Mouse (Mus musculus): Measurements from ENCODE around the gene Scn4b. TPM values are rescaled to one million over a fixed set of nuclear protein-coding genes. Genes with fewer than 3 reads are reported as not detected.

The Scn4b gene
- 0.73 and 0.82 TPM in 2 replicates for polyA plus RNA-seq (2015; fragmentation: Nextera tagmentation; extraction: Ambion mirVana)

DNA sequence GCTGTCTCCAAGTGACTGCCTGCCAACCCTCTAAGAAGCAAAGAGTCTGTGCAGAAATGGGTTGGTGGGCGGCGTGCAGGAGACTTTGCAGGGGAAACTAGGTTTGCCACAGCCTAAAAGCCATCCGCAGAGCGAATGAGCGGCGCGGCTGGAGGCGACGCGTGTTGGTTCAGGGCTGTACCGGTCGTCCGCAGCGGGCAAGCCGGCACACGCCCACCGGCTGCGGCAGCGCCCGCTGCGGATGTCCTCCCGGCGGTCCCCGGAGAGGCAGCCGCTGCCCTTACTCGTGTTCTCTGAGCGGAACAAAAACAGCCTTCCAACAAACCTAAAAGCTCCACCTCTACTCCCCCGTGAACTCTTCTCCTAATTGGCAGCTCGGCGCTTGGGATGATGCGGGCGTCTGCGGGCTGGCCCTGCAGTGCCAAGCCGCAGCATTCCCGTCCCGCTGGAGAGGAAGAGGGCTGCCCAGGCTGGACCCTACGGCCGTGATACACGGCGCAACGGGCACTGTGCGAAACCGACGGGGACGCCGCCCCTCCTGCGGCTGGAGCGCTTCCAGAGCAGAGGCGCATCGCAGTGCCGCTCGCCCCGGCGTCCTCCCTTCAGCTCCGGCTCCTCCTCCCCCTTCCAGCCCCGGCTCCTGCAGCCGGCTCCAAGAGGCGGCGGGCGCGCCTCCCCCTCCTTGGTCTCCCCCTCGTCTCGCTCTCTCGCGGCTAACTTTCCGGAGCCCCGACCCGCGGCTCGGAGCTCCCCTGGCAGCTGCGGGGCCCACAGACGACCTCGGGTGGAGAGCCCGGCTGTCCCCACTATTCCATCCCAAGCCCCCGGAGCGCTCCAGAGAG is at the start of gene Scn4b:
Gene Scn4b, plus strand, starts transcription at position 205 of the 842 bp plus-strand sequence.
- WGBS (ENCODE audit: insufficient replicate concordance), result under 1% methylated on average over 65 of the region's 76 CpGs
- ATAC-seq, result peak; percentile 29
- no peaks in the 10 kb centered on the region for H3K9me3 ChIP-seq (ENCODE audit: low read length)
- peak within 1 kb of the TSS; percentile 54 for H3K4me3 ChIP-seq (ENCODE audit: low read depth, low read length)
- H3K4me1 ChIP-seq (ENCODE audit: insufficient read depth), result peaks cover 10% of the 10 kb centered on the region; the same call in 1 of the 2 replicates
- H3K27me3 ChIP-seq (ENCODE audit: insufficient read depth, low read length), result peaks cover 33% of the 10 kb centered on the region
- TF ChIP-seq CTCF (IDR thresholded peaks at IDR 0.05; ENCODE audit: low read depth), result no peak
- TF ChIP-seq EP300 (IDR thresholded peaks at IDR 0.05; ENCODE audit: low read depth), result no peak
- H3K27ac ChIP-seq (ENCODE audit: low read depth), result no peak within 1 kb of the TSS
- H3K36me3 ChIP-seq (replicated peaks; ENCODE audit: insufficient read depth, low read length), result no peaks in the 10 kb centered on the region
- peak within 1 kb of the TSS; percentile 80 for H3K4me2 ChIP-seq (ENCODE audit: low read depth, low read length)
- no peak within 1 kb of the TSS; the same call in 1 of the 2 replicates for H3K9ac ChIP-seq (replicated peaks)
- DNase-seq, result peak; percentile 47

DNA sequence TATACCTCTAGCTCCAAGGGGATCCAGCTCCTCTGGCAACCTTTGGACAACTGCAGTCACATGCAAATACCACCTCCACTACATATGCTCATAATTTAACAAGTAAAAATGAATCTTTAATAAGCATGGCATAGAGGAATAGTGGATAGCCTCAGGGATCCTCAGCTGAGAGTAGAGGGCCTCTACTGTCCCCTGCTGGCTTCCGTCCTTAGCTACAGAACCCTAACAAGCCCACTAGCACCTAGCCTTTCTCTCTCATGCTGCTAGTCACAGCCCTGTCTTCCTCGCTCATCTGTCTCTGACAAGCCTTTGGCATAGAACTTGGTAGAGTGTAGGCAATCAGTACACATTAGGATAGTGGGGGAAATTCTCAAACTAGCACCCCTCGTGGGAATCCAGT is 47.4 kb upstream of the Scn4b start:
- WGBS (ENCODE audit: insufficient replicate concordance), result 66% methylated on average over 3 of the region's 3 CpGs

DNA sequence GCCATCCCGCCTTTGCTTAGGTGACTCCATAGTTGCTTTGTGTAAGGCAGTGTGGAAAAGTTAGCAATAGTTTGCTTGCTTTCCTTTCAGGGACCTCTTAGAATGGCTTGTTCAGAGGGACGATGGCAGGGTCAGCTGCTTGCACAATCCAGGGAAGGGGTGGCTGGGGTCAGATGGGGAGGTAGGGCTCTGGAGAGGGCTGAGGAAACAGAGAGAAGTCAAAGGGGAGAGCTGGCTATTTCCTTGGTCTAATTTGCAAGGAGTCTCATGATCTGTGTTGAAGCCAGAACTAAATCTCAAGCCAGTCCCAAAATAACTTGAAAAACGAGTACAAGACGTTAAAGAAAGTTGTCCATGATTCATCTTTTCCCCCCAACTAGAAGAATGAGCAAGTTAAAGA is 45.6 kb upstream of the Scn4b start:
- Histone ChIP-seq H3K27ac (ENCODE audit: low read depth) (no peak overlapping the region), H3K27me3 (ENCODE audit: insufficient read depth, low read length) (no peaks in the 10 kb centered on the region), H3K4me2 (ENCODE audit: low read depth, low read length) (no peak overlapping the region), H3K9ac (replicated peaks) (no peak overlapping the region), H3K36me3 (replicated peaks; ENCODE audit: insufficient read depth, low read length) (no peaks in the 10 kb centered on the region), H3K4me1 (ENCODE audit: insufficient read depth) (peaks cover 12% of the 10 kb centered on the region; the same call in 1 of the 2 replicates), H3K9me3 (ENCODE audit: low read length) (no peaks in the 10 kb centered on the region), H3K4me3 (ENCODE audit: low read depth, low read length) (no peak overlapping the region)
- 40% methylated on average over 4 of the region's 4 CpGs for WGBS (ENCODE audit: insufficient replicate concordance)
- DNase-seq (no peak), ATAC-seq (no peak)
- TF ChIP-seq EP300 (IDR thresholded peaks at IDR 0.05; ENCODE audit: low read depth), result no peak
- TF ChIP-seq CTCF (IDR thresholded peaks at IDR 0.05; ENCODE audit: low read depth), result no peak

More for the DNA sequence above, 47.4 kb upstream of the Scn4b start:
- Histone ChIP-seq H3K36me3 (replicated peaks; ENCODE audit: insufficient read depth, low read length) (no peaks in the 10 kb centered on the region), H3K9ac (replicated peaks) (no peak overlapping the region), H3K4me1 (ENCODE audit: insufficient read depth) (peaks cover 15% of the 10 kb centered on the region), H3K9me3 (ENCODE audit: low read length) (no peaks in the 10 kb centered on the region), H3K27me3 (ENCODE audit: insufficient read depth, low read length) (no peaks in the 10 kb centered on the region), H3K27ac (ENCODE audit: low read depth) (no peak overlapping the region), H3K4me3 (ENCODE audit: low read depth, low read length) (no peak overlapping the region), H3K4me2 (ENCODE audit: low read depth, low read length) (no peak overlapping the region)
- TF ChIP-seq EP300 (IDR thresholded peaks at IDR 0.05; ENCODE audit: low read depth) (no peak), CTCF (IDR thresholded peaks at IDR 0.05; ENCODE audit: low read depth) (peak; percentile 43)
- DNase-seq, result no peak
- ATAC-seq, result no peak

DNA sequence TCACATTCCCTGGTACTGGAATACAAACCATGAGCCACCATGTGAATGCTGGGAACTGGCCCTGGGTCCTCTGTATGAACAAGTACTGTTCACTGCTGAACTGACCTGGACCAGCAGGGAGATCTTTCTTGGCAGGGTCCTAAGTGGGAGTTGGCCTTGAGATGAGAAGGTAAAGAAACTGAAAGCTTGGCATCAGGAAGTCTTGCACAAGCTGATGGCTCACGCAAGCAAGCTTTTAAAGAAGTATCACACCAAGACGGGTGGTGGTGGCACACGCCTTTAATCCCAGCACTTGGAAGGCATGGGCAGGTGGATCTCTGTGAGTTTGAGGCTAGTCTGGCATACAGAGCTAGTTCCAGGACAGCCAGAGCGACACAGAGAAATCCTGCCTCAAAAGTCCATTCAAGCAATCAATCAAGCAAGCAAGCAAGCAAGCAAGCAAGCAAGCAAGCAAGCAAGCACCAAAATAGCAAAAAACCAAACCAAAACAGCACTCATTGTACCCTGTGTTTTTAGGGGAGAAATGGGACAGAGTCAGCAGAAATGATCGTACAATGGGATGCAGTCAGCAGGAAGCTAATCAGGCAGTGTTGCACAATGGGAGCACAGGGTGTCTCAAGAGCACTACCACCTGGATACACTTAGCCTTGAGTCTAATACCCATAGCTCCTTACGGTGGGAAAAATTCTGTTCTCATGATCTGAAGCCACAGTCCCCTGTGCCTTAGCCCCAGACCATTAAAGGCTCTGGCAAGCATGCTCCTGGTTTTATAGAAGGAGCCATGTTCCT is 42.9 kb upstream of the Scn4b start:
- H3K27me3 ChIP-seq (ENCODE audit: insufficient read depth, low read length), result no peaks in the 10 kb centered on the region
- H3K9me3 ChIP-seq (ENCODE audit: low read length), result no peaks in the 10 kb centered on the region
- H3K9ac ChIP-seq (replicated peaks), result no peak overlapping the region
- 53% methylated on average over 6 of the region's 6 CpGs for WGBS (ENCODE audit: insufficient replicate concordance)
- DNase-seq (no peak), ATAC-seq (no peak)
- peak overlapping the region; percentile 13; the same call in 1 of the 2 replicates for H3K4me2 ChIP-seq (ENCODE audit: low read depth, low read length)
- TF ChIP-seq EP300 (IDR thresholded peaks at IDR 0.05; ENCODE audit: low read depth) (no peak), CTCF (IDR thresholded peaks at IDR 0.05; ENCODE audit: low read depth) (no peak)
- no peaks in the 10 kb centered on the region for H3K36me3 ChIP-seq (replicated peaks; ENCODE audit: insufficient read depth, low read length)
- H3K4me1 ChIP-seq (ENCODE audit: insufficient read depth), result peaks cover 12% of the 10 kb centered on the region; the same call in 1 of the 2 replicates
- no peak overlapping the region for H3K27ac ChIP-seq (ENCODE audit: low read depth)
- H3K4me3 ChIP-seq (ENCODE audit: low read depth, low read length), result no peak overlapping the region

DNA sequence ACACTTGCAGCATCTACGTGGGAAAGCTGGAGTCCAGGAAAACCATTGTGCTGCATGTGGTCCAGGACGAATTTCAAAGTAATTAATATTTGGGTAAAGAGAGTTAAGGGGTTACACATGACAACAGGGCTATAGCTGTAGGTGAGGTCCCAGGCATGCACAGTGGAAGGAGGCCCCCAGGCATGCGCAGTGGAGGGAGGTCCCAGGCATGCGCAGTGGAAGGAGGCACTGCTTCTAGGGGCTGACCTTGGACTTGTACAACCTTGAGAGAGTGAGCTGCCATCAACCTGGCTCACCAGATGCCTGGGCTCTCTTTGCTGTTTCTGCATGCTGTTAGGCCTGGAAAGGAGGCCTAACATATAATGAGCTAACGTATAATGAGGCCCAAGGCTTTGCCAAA is 40.3 kb upstream of the Scn4b start:
- ATAC-seq (no peak), DNase-seq (no peak)
- Histone ChIP-seq H3K4me1 (ENCODE audit: insufficient read depth) (peaks cover 6% of the 10 kb centered on the region; the same call in 1 of the 2 replicates), H3K4me2 (ENCODE audit: low read depth, low read length) (no peak overlapping the region), H3K27ac (ENCODE audit: low read depth) (no peak overlapping the region), H3K4me3 (ENCODE audit: low read depth, low read length) (no peak overlapping the region), H3K27me3 (ENCODE audit: insufficient read depth, low read length) (no peaks in the 10 kb centered on the region), H3K36me3 (replicated peaks; ENCODE audit: insufficient read depth, low read length) (no peaks in the 10 kb centered on the region), H3K9me3 (ENCODE audit: low read length) (no peaks in the 10 kb centered on the region), H3K9ac (replicated peaks) (no peak overlapping the region)
- TF ChIP-seq CTCF (IDR thresholded peaks at IDR 0.05; ENCODE audit: low read depth), result no peak
- no peak for TF ChIP-seq EP300 (IDR thresholded peaks at IDR 0.05; ENCODE audit: low read depth)
- WGBS (ENCODE audit: insufficient replicate concordance), result 78% methylated on average over 5 of the region's 5 CpGs

DNA sequence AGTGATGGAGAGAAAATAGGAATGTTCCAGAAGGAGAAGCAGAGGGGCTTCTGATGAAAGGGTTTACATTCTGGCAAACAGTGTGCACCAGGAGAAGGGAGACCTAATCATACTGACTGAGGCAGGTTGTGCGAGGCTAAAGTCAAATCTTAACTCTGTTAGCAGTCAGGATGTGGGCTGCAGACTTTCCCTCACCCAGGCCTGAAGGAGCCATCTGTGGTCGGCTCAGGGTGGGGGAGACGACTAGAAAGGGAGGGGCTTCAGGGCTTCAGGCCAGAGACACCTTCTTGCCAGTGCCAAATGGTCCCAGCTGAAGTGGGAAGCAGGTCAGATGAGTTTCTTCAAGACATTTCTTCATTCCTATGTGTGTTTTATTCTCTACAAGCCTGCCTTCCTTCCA is 39.8 kb upstream of the Scn4b start:
- WGBS (ENCODE audit: insufficient replicate concordance), result 25% methylated on average over 3 of the region's 3 CpGs
- H3K4me1 ChIP-seq (ENCODE audit: insufficient read depth), result peaks cover 6% of the 10 kb centered on the region; the same call in 1 of the 2 replicates
- no peak overlapping the region for H3K4me3 ChIP-seq (ENCODE audit: low read depth, low read length)
- no peaks in the 10 kb centered on the region for H3K9me3 ChIP-seq (ENCODE audit: low read length)
- H3K36me3 ChIP-seq (replicated peaks; ENCODE audit: insufficient read depth, low read length), result no peaks in the 10 kb centered on the region
- H3K27ac ChIP-seq (ENCODE audit: low read depth), result no peak overlapping the region
- ATAC-seq (no peak), DNase-seq (no peak)
- H3K9ac ChIP-seq (replicated peaks), result no peak overlapping the region
- no peak overlapping the region for H3K4me2 ChIP-seq (ENCODE audit: low read depth, low read length)
- TF ChIP-seq CTCF (IDR thresholded peaks at IDR 0.05; ENCODE audit: low read depth), result no peak
- no peak for TF ChIP-seq EP300 (IDR thresholded peaks at IDR 0.05; ENCODE audit: low read depth)
- no peaks in the 10 kb centered on the region for H3K27me3 ChIP-seq (ENCODE audit: insufficient read depth, low read length)
